Mouse (Mus musculus) left cerebral cortex, adult 9 months (tissue): ENCODE results near the gene Prickle3.
A peak's percentile ranks its signal among the peaks of the same experiment; 100 is the strongest.
"Not testable (repeated sequence)": the region's sequence is repeated elsewhere in the genome, so short reads cannot be mapped to it uniquely, and the experiment has no call there.

ENCODE experiments used
- DNase-seq, 2 experiments: peaks; one replicate each; pipeline ENCODE4 v3.0.0; 2022; ENCODE audit warnings: low spot score in 2 of 2

The Prickle3 gene

DNA sequence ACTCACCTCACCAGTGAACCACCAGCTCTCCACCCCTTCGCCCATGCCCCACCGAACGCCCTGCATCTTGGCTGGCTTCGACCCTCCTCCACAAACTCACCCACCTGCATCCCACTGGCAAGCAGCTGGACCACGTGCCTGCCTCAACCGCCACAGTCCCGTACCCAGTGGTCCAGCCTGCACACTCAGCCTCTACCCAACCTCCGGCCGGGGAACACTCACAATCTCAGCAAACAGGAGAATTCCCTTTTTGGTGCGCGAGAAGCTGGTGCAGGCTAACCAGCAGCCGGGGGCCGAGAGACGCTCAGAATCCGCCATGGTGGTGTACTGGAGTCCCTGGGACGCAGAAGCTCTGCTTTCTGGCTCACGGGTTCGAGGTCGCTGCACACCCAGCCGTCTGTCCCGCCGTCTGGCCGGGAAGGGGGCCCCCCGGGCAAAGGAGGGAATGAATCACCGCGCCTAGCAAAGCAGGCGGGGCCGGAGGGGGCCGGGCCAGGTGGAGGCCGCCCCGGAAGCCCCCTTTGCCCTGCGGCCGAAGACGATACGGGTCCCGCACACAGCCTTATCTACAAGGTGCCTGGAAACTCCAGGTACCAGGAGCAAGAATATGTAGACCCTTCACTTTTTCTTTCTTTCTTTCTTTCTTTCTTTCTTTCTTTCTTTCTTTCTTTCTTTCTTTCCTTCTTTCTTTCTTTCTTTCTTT, 14.0 kb downstream of the Prickle3 start, which contains the start of gene Plp2:
Gene Plp2 (minus strand): TSS at position 470 of the 703 bp plus-strand sequence.
- no peak for DNase-seq

DNA sequence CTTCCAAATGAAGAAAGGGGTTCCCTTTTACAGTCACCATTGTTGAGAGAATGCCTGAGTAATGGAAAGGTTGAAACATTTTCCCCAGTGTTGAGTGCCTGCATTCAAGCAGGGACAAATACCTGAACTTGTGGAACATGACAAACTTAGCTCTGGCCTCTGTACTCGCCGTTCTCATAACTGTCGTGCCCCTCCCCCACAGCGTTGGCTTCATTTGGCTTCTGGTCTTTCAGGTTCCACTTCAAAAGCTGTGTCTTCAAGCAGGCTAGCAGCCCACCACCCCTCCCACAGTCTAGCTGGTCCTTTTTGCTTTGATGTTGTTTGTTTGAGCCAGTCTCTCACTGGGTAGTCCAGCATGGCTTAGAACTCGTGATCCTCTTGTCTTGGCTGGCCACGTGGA, 15.7 kb downstream of the Prickle3 start:
- no peak for DNase-seq

DNA sequence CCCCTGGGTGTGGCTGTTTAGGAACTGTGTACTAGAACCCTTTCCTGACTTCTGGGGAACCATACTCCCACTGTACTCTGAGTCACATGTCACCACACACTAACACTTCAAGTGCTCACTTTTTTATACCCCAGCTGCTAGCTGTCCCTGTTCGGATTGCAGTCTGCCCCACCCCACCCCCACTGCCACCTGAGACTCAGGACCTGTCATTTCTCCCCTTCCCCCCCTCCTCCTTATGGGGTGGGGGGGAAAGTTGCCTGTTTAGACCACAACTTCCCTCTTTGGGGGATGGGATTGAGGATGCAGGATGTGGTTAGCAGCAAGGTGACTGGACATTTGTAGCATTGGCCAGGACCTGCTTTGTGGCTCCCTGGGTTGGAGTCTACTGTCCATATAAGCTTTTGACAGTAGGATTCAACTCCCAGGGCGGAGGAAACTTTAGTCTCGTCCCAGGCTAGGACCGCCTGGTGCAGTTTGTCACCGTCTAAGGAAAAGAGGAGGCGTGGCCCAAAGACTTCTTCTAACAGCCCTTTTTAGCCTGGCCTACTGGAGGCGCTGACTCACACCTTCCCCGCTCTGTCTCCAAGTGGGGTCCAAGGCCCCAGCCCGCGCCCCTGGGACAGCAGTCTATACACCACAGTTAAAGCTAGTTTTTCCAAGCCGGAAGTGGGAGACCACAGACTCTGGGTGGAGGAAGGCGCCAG, 16.7 kb downstream of the Prickle3 start:
- no peak for DNase-seq

DNA sequence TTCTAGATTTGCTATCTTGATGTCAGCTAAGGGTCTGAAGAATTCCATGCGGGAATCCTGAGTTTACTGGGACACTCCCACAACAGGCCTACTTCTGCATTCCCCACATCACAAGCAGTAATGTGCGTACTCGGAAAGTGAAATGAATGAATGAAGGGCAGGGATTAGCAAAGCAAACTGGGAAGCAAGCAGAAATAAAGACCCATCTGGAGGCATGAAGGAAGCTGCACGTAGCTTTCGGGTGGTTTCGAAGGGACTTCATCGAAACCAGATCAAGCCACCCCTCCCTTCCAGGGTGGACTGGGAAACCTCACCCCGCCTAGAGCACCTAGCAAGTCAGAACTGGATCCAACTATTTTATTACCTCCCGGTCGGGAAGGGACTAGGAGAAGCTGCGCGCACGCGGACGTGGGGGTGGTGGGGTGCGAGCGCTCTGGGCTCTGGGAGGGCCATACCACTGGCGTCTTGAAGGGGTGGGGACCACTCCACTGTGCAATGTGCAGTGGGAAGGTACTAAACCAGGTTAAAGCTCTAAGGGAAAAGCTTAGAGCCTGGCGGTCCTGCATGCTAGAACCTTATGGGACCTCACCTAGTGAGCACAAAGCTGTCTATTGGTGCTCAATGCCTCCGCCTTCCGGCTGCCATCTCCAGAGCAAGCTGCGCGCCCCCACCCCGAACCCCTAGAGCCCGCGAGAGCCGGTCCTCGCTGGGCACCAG, 17.4 kb downstream of the Prickle3 start:
- DNase-seq = no peak

DNA sequence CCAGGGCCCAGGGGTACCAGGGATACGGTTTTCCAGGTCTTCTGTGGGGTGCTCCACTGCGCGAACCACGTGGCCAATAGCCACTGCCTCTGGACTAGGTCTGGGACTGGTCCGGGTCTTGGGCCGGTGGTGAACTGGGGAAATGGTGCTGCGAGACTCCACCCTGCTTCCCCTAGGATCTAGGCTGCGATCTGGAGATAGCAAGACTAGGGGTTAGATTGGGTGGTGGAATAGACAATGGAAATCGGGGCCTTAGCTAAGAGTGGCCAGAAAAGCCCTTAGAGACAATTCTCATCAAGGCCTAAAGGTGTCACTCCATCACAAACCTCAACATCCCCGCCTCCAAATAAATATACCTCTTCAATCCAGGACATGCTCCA, 17.9 kb downstream of the Prickle3 start:
- no peak for DNase-seq

DNA sequence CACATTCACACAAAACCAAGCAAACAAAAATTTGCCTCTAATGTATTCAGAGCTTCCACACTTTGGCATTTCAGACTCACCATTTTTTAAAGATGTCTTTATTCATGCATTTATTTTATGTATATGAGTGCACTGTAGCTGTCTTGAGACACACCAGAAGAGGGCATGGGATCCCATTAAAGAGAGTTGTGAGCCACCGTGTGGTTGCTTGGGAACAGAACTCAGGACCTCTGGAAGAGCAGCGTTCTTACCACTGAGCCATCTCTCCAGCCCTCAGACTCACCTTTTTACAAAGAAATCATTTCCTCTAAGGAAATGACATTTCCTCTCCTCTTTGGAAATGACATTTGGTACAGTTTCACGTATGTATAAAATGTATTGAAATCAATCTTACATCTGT, 21.9 kb downstream of the Prickle3 start:
- no peak for DNase-seq

DNA sequence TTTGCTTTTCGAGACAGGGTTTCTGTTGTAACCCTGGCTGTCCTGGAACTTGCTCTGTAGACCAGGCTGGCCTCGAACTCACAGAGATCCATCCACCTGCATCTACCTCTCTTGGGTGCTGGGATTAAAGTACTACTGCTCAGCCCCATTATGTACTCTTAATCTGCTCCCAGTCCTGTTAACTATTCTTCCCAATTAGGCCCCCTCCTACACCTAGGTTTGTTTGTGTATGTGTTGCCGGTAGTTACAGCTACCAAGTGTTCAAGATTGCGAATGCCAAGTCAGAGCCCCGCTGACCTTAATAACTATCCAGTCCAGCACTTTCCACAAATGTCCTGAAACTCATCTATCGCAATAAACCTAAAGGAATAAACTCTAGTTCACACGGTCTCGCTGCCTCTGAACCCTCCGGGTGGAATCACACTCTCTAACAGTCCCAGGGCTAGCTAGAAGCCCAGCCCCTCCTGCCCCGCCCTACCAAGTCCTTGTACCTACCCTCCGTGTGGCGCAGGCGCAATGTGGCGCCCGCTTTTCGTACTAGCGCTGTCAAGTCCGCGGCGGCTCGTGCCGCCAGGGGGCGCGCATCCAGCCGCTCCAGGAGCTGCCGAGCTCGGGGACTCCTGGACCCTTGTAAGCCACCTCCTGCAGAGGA, 22.5 kb downstream of the Prickle3 start:
- DNase-seq = peak; percentile 58 to 89

DNA sequence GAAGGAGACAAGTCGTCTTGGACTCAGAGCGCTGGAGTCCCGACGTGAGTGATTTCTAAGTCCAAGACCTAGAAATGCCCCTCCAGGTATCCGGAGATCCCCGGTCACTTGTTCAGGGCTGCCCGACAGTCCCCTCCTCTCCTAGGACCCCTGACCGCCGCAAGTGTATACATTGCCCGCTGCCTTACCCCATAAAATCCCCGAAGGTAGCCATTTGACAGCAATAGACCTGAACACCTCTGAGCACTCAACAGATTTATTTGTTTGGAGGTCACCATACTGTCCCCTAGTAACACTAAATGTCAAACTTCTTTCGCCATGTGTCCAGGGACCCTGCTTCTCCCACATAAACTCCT, 23.0 kb downstream of the Prickle3 start:
- DNase-seq = no peak

DNA sequence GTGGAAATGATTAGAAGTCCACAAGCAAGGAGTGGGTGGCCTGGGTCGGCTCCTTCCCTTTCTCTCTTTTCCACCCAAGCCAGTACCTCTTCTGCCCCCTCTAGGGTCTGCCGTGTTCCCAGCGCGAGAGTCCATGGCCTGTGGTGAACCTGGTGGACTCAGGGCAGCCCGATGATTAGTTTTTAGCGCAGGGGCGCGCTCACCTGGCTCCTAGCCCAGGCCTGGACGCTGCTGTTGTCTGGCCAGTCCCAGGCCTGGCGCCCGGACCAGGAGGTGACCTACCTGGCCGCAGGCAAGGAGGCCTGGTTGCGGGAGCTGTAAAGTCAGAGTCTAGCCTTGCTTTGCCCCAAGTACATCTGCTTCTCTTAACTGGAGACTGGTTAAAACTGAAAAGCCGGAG, 23.8 kb downstream of the Prickle3 start, which contains the start of gene Magix:
Gene Magix (minus strand): TSS at position 388 of the 400 bp plus-strand sequence.
- no peak for DNase-seq

DNA sequence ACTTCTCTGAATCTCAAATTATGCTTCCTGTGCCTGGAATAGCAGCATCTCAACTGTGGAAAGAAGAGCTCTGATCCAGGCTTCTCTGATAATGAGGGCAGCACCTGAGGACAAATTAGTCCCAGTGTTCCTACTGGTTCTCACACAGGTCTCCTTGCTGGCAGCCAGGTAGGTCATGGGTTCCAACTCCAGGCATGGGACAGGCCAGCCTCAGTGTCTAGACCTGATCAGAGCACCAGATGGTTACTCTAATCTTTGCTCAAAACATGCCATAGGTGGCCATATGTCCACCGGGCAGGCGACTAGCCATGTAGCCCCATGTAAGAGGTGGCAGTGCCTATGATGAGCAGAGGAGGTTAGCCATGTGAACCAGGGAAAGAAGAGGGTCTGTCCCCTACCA, 31.3 kb downstream of the Prickle3 start:
- DNase-seq = no peak

DNA sequence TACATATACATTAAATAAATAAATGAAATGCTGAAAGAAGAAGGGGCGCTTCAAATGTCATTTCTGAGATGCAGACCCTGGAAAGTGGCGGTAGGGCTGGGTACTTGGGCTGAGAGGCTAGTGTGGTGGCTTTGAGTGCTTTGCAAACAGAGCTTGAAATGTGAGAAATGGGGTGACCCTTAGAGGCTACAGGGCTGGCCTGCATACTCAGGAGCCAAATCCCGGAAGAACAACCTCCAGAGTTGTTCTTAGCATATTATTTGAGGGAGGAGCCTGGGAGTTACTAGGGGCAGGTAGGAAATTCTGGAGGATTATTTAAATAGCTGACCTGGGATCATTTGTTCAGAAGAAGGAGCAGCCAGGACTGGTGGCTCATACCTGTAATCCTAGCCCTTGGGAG, 33.4 kb downstream of the Prickle3 start:
- DNase-seq = no peak

DNA sequence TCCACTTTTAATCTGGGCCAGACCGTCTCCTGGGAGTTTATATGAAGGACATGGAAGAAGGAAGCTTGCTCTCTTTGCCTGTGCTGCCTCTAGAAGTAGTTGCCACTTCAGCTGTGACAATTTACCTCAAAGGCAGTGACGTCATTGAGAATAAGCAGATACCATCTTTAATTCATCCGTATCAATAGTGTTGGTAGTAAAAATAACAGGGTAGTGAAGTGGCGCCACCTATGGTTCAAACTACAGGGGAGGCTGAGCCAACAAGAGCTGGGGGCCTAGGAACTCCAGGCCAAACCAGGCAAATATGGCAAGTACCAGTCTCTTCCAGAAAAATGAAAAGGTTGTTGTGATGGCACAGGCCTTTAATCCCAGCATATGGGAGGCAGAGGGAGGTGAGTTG, 35.8 kb downstream of the Prickle3 start:
- DNase-seq = peak in 1 of 2 experiments; percentile 23

DNA sequence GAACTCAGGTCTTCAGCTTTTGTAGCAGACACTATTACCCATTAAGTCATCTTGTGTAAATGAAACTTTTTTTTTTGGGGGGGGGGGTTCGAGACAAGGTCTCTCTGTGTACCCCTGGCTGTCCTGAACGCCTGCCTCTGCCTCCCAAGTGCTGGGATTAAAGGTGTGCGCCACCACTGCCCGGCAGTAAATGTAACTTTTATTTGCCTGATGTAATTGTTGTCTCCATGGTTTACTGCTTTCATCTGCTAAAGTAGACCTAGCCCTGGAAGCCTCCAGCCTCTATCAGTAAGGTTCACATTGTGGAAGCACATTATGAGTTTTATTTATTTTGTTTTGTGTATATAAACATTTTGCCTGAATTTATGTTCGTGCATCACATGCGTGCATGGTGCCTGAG, 39.5 kb downstream of the Prickle3 start:
- no peak for DNase-seq

DNA sequence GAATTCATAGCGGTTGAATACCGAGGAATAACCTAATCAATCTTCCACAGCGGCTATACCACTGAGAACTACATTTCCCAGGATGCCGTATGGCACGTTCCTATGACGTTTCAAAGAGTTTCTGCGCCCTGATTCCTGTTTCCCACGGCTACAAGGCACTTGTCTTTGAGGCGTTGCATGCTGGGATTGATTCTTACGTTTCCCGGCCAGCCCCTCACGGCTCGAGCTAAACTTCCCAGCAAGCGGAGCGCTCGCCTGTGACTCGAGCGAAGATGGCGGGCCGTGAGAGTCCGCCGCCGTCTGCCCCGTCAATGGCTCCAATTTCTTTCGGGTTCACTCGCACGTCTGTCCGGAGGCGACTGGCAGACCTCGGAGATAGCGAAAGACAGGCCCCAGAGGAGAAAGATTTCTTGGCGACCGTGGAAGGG, 39.9 kb downstream of the Prickle3 start, which contains the start of gene Gpkow:
Gene Gpkow (plus strand): TSS at position 178 of the 428 bp plus-strand sequence.
- peak; percentile 81 to 88 for DNase-seq

DNA sequence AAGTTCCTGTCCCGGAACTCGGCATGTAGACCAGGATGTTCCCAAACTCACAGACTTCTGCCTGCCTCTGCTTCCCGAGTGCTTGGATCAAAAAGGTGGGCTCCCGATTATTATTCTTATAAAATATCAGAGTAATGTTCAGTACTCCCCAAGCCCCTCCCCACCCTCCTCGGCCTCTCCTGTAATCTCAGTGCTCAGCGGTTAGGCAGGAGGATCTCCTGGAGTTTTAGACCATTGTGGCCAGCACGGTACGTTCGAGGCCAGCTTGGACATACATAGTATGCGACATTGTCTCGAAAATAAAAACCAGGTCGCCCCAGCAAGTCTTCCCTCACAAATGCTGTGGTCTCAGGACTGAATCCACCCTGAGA, 56.7 kb downstream of the Prickle3 start:
- DNase-seq = not testable (repeated sequence)

DNA sequence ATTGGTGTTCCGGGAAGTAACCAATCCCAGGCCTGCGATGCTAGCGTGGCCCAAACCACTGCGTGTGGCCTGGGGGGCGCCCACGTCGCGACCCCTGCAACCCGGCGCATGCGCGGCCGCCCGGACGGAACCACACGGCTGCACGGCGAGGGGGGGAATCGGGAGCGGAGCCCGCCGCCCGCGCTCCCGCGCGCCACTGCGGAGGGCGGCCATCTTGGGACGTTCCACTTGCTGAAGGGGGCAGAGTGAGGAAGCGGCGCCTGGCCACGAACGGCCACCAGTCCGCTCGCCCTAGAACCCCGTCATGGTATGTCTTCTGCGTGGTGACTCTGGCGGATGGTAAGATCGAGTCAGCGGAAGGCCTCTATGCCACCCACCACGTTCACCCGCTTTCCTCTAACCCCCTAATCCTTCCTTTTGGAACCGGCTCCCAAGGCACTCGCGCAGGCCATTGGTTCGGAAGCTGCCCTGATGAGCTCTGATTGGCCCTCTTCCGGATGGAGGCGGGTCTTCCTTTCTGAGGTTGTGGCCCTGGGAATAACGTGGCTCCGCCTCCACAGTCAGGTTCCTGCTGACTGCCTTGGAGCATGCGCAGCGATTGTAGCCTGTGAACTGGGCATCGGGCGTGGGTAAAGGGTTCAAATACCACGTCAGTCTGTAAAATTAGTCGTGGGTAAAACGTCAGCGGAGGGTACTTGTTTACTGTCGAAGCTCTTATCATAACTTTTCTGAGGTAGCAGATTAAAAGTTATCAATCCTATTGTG, 57.3 kb downstream of the Prickle3 start, which contains the start of gene Wdr45:
Gene Wdr45 (plus strand): TSS at position 199 of the 765 bp plus-strand sequence.
- DNase-seq = peak; percentile 92 to 96

DNA sequence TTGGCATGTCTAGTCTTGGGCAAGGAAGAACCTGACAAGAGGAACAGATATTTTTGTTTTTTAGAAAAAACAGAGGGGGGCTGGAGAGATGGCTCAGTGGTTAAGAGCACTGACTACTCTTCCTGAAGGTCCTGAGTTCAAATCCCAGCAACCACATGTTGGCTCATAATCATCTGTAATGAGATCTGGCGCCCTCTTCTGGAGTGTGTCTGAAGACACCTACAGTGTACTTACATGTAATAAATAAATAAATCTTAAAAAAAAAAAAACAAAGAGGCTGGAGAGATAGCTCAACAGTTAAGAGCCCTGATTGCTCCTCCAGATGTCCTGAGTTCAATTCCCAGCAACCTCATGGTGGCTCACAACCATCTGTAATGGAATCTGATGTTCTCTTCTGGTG, 59.0 kb downstream of the Prickle3 start:
- not testable (repeated sequence) for DNase-seq
